Mouse (Mus musculus): Measurements from ENCODE around the gene Agrp.

DNA sequence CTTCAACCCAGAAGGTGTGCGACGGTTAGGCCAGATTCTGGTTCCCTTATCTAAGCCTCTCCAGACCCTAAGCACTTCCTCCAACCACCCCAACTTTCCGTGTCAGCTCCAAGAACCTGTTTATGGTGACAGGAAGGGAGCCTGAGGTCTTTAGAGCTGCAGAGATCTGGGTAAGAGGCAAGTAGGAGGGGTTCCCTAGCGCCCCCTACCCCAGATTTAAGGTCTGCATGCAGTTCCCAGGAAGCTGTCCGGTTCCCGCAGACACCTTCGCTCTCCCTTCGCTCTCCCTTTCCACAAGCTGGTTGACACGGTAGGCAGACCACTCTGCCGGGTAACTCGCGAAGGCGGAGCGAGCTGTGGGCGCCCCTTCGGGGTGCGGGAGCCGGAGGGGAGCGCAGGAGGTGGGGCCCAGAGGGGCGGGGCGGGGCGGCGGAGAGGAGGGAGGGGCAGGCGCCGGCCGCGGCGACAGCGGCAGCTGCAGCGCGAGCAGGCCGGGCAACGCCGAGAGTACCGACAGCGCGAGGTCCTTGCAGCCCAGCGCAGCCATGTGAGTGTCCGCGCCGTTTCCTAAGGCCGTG is 32.3 kb downstream of the Agrp start, which contains the start of gene Ripor1:
- TF ChIP-seq ZC3H11A (IDR thresholded peaks at IDR 0.05; ENCODE audit: borderline replicate concordance, low read depth, low read length) (no peak), ZNF384 (IDR thresholded peaks at IDR 0.05; ENCODE audit: low read depth, low read length) (no peak), CHD2 (IDR thresholded peaks at IDR 0.05; ENCODE audit: low read depth, low read length) (no peak), MAFK (IDR thresholded peaks at IDR 0.05; ENCODE audit: insufficient read depth, low read depth, low read length) (no peak), HCFC1 (IDR thresholded peaks at IDR 0.05; ENCODE audit: borderline replicate concordance, insufficient read depth, low read length) (peak; percentile 43; the same call in 1 of the 2 replicates)

Measured in ES-E14 (cell line).